Mouse (Mus musculus) adrenal gland, postnatal 14 days (tissue): ENCODE measurements around the gene Ptprk. TPM values are rescaled to one million over a fixed set of nuclear protein-coding genes. Genes with fewer than 3 reads are reported as not detected.

Experiments used
- DNase-seq: peaks from one replicate; pipeline ENCODE4 v3.0.0; 2021; ENCODE audit warnings: mixed read lengths
- total RNA-seq: library from RNA; stranded (reverse); gene quantifications from 2 replicates; pipeline ENCODE4 v1.2.3, GENCODE M21; 2021

The Ptprk gene
- total RNA-seq, 1 experiment from 2014 or later: 23.3 TPM

- no peak for DNase-seq
Observed at GRCm38 (mm10) chr10:28414823-28415222, 340.2 kb downstream of the Ptprk start.

DNA sequence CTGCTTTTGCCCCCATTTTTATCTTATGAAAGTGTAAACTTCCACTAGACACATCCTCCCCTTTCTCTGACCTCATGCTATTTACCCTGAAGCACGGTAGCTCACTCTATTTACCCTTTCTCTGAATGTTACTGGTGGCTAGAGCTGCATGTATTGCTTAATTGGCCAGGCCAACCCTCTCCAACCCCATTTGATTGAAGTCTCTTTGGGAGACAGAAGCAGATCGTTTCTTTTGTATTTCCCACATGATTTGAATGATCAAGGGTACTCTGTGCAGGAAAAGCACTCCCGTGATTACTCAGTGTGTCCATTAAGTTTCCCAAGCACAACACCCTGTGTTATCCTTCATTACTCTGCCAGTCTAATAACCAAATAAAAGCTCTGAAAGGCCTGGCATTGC is 348.0 kb downstream of the Ptprk start:
- DNase-seq: no peak

DNA sequence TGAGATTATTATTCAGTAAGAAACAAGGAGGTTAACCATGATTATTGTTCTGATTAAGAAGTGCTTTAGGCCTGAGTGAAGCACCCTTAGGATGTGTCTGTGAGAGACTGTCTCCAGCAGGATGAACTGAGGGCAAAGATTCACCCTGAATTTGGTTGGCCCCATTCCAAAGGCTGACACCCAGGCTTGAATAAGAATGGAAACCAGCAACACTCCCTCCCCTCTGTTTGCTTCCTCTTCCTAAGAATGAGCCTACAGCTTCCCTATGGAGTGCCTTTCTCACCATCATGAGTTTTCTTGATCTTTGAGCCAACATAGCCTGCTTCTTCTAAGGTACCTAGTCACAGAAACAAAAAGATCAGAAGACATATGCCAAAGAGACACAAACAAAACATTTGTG is 350.8 kb downstream of the Ptprk start:
- DNase-seq: no peak

DNA sequence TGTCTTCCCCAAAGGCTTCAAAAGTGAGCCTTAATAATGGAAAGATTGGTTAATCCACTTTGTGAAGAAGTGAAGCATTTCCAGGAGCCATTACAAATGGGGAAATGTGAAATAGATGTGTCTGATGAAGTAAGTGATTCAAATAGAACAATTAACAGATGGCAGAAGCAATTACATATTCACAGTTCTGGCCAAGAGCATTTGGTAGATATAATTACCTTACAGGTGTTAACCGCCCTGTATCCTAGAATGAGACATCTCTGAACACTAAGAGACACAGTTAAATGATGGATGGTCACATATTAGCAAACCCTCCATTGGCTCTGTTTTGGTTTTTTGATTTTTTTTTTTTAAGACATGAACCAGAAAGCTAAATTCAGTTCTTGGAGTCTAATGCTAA is 361.5 kb downstream of the Ptprk start:
- no peak for DNase-seq

DNA sequence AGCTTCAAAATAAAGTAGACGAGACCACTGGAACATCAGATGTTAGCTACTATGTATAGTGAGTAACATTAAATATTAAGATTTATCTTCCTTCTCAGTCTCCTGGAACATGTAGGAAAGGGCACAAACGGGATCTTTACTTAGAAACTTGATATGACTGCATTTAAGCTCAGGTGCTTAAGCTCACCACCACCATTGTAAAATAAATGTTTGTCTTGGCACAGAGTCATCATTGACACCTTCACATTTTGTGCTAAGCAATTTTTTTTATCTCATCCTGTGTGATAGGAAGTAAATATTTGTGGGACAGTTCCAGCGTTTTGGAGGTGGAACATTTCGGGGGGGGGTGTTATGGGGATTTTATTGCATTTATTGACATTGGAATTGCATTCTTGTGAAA is 375.2 kb downstream of the Ptprk start:
- DNase-seq: no peak

DNA sequence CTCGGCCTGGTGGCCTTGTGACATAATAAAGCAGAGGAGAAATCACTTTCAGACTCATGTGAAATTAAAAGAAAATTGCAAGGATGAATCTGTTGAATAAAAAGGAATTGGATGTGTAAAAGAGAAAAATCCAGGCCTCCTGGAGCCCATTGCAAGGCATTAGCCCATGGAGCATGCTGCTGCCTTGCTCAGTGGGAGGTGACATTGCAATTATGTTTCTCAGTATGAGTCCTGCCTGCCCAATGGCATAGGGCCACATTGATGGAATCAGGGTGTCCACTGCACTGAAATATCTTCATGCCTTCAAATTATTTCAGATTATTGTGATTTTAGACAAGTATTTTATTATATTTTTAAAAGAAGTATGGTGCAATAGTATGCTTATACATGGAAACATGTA is 376.0 kb downstream of the Ptprk start:
- no peak for DNase-seq

DNA sequence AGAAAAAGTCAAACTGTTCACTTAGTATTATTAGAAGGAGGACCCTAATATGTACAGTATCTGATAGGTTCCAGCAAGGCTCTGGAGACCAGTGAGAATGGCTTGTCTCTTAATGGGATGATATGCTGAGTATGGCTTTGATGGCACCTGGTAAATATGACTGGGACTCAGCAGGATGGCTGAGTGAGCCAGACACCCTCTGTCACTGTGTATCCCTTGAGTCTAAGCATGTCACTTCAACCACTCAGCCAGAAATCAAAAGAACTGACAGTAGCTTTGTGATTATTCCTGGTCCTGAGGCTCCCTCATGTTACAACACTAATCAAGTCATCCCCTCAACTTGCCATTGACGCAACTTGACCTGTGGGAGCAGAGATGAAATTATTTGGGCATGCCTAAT is 383.4 kb downstream of the Ptprk start:
- DNase-seq: no peak

GRCm38 (mm10) chr10:28459963-28460362 is 385.3 kb downstream of the Ptprk start:
- DNase-seq: no peak

DNA sequence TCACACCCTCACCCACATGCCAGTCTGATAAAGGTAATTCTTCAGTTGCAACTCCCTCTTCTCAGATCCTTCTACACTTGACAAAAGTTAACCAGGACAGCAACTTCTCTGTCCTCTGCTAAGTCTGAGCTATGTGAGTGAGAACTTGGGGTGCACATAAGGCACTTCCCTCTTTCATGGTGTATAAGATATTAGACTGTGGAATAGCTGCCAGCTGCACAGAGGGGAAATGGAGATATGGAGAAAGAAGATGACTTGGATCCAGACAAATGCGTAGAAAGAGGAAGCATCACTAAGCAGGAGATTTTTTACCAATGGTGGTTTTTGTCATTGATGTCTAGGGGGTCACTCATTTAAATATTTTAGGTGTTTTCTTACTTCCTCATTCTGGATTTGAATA is 389.1 kb downstream of the Ptprk start:
- no peak for DNase-seq

DNA sequence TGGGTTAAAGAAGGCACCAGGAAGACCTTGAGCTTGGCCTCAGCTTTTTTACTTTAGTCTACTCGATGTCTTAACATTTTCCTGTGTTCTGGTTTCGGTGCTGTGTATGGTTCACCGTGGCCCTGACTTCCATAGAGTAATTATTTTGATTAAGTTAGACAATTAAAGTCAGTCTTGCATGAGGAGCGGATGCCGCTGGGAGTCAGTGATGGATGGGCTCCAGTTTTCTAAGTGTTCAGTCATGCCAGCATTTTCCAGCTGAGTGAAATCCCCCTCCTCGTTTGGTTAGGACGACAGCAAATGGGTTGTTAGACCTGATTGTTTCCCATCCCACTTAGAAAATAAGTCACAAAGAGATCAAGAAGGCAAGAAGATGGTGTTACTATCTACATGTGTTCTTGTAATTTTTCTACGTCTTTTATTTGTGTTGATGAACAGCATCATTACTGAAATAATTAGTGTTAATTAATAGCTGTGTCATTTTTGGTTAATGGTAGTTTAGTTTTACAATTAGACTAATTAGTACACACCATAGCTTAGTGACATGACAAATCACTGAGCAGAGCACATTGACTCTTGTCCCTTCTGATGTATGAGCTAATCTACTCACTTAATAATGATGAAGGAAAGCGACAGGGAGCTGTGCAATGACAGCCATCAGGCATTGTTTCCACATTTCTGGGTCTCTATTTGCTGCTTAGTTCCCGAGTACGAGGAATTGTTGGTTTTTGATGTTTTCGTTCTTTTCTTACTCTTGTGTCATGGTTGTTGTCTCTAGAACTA is 390.3 kb downstream of the Ptprk start:
- no peak for DNase-seq

DNA sequence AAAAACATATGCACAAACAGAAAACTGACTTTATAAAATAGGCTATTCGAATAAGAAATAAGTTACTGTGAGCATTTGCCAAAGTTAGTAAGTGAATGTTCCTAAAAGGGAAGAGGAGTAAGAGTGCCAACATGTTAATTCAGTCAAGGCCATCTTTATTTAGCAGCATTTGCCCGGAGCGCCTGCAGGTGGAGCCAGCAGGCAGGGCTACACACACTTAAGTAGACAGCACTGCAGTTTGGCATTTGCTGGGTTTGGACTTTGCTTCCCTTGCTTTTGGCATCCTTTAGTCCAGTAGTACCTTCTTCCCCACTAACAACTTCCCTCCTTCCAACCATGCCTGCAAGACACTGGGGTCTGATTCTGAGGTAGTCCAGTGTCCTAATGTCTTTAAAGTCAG is 411.0 kb downstream of the Ptprk start:
- peak; percentile 55 for DNase-seq

- no peak for DNase-seq
Observed at GRCm38 (mm10) chr10:28491006-28491405, 416.4 kb downstream of the Ptprk start.

DNA sequence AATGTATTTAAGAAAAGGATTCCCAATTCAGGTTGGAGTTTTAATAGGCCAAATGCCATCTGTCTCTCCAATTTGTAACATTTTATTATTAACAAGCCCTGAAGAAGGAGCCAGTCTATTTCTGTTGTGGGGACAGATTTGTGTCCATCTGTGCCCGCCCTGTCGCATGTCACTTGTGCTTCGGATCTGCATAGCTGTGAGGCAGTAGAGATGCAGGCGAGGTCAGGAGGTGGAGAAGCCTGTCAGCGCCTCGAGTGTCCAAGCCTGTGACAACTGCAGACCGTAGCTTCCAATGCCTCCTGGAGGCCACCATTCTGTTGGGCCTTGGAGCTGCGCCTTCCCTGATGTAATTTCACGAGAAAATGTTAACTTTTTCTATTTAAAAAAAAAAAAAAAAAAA is 417.6 kb downstream of the Ptprk start:
- no peak for DNase-seq

DNA sequence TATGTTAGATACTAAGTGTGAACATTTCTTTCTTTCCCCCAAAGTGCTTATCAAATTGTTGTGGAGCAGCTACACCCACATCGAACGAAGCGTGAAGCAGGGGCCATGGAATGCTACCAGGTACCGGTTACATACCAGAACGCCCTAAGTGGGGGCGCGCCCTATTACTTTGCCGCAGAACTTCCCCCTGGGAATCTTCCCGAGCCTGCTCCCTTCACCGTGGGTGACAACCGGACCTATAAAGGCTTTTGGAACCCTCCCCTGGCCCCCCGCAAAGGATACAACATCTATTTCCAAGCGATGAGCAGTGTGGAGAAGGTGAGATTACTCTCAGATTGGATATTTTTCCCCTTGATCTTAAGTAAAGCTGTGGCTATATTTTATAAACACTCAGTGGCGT is 418.2 kb downstream of the Ptprk start:
- DNase-seq: no peak

GRCm38 (mm10) chr10:28493271-28493861 is 418.7 kb downstream of the Ptprk start:
- no peak for DNase-seq

- no peak for DNase-seq
Observed at GRCm38 (mm10) chr10:28497791-28498190, 423.2 kb downstream of the Ptprk start.

- DNase-seq: no peak
Observed at GRCm38 (mm10) chr10:28498504-28498903, 423.9 kb downstream of the Ptprk start.

GRCm38 (mm10) chr10:28513601-28514000 is 439.0 kb downstream of the Ptprk start:
- no peak for DNase-seq

GRCm38 (mm10) chr10:28516147-28516546 is 441.5 kb downstream of the Ptprk start:
- no peak for DNase-seq

DNA sequence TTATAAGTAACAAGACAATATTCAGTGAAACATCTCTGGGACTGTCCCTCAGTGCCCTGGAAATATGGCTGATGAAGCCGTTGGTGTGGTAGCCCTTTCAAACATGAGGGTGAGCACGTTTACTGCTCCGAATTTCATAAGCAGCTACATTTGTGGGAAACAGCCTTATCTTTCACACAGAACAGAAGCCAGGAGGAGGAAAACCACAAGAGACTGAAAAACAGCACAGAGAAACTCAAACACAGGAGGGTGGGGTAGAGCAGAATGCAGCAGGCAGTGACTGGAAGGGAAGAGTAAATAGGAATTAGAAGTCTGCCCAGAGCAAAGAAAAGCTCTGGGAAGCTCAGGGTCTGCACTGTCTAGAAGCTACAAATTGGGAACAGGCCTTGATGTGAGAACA is 443.7 kb downstream of the Ptprk start:
- DNase-seq: no peak

DNA sequence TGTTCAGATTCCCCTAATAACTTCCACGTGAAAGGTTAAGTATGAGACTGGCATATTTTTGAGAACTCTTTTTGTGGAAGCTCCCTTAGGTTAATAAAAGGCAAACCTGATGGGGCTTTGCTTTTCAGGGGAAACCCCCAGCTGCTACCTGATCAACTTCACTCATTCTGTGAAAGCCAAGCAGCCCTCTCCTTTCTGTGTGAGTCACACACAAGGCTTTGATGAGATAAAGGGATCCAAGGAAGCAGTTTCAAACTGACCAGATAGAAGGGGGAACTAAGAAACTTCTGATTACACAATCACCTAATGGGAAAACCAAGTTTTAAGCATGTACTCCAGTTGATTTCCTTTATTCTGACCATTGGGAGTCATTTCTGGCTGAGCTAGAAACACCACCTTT is 445.2 kb downstream of the Ptprk start:
- no peak for DNase-seq

DNA sequence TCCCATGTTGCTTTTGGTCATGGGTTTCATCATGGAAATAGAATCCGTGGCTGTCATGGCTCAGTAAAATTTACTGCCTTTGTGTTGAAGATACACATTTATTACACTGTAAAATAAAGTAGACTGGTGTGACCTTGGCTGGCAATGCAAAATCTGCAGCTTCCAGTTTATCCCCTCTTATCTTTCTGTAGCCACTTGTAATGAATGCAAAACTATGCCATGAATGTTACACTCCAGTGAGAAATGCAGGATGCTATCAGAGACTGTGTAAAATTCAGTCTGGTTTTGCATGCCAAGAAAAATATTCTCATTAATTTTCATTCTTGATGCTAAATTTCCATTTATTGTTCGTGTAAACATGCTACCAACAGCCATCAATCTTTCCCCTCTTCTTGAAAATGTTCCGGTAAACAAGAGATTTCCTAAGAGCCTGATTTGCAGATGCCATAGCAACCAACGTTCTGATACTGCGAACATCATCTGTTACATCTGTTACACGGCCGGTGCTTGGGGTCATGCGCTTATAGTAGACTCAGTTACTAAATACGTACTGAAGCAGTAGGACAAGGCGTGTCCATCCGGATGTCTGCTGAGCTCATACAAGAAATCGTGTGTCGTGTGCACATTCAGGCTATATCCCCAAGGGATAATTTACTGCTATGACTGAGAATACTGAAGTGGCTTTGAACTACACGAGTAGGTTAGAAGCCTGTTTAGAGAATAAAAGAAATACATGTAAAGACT is 449.5 kb downstream of the Ptprk start:
- no peak for DNase-seq

- no peak for DNase-seq
Observed at GRCm38 (mm10) chr10:28540595-28540994, 466.0 kb downstream of the Ptprk start.

GRCm38 (mm10) chr10:28542754-28543153 is 468.1 kb downstream of the Ptprk start:
- no peak for DNase-seq
